Mouse (Mus musculus) forebrain, embryonic 11.5 days (tissue): ENCODE measurements at regions not wholly inside any gene's neighbourhood (a gene's known extent, or its start where the extent isn't known, plus 50 kb on each side); places are given as distances from the start of the nearest gene placed in this dataset.

Experiments
- ATAC-seq: fragments of 200-750 bp; cut with Nextera tagmentation; replicated peaks from 2 replicates; pipeline ENCODE4 v1.8.0; 2017; ENCODE audit warnings: moderate TSS enrichment; ENCODE audit not compliant: low FRiP score
- DNase-seq: peaks from one replicate; pipeline ENCODE4 v3.0.0-alpha.2; 2017; ENCODE audit warnings: low spot score
- H3K27ac ChIP-seq: fragments of 300-500 bp; sonication (generic); 2 replicates; pipeline ENCODE4 v1.5.1; 2014; ENCODE audit warnings: low read depth, low read length
- H3K27me3 ChIP-seq: fragments of 300-500 bp; sonication (generic); 2 replicates; pipeline ENCODE4 v1.6.1; 2014; ENCODE audit warnings: mild to moderate bottlenecking, low read length, mixed read lengths; ENCODE audit not compliant: control insufficient read depth, insufficient read depth
- H3K36me3 ChIP-seq: fragments of 300-500 bp; sonication (generic); 2 replicates; pipeline ENCODE4 v1.6.1; 2014; ENCODE audit warnings: mild to moderate bottlenecking, low read length, moderate library complexity, mixed read lengths; ENCODE audit not compliant: control insufficient read depth, insufficient read depth
- H3K4me1 ChIP-seq: fragments of 300-500 bp; sonication (generic); replicated peaks from 2 replicates; pipeline ENCODE4 v1.6.1; 2014; ENCODE audit warnings: low read length, mixed read lengths; ENCODE audit not compliant: control insufficient read depth, insufficient read depth
- H3K4me2 ChIP-seq: fragments of 300-500 bp; sonication (generic); 2 replicates; pipeline ENCODE4 v1.6.1; 2014; ENCODE audit warnings: low read depth, mild to moderate bottlenecking, low read length, moderate library complexity, mixed read lengths; ENCODE audit not compliant: severe bottlenecking
- H3K4me3 ChIP-seq: fragments of 300-500 bp; sonication (generic); 2 replicates; pipeline ENCODE4 v1.5.1; 2014; ENCODE audit warnings: low read depth, low read length
- H3K9ac ChIP-seq: fragments of 300-500 bp; sonication (generic); 2 replicates; pipeline ENCODE4 v1.6.1; 2014; ENCODE audit warnings: low read length
- H3K9me3 ChIP-seq: fragments of 300-500 bp; sonication (generic); 2 replicates; pipeline ENCODE4 v1.6.1; 2016; ENCODE audit warnings: low read length, mixed read lengths; ENCODE audit not compliant: control insufficient read depth
- WGBS: fragments of 180-500 bp; shearing (Covaris S2); extraction: QIAGEN DNeasy Blood & Tissue Kit; methylation state at CpG from one replicate; pipeline ENCODE4 v1.1.7; 2014; 5-methylcytosine and 5-hydroxymethylcytosine counted together

- H3K27me3 ChIP-seq = no peaks in the 10 kb centered on the region
- no peak overlapping the region for H3K4me3 ChIP-seq
- H3K9me3 ChIP-seq = no peaks in the 10 kb centered on the region
- H3K4me1 ChIP-seq = no peaks in the 10 kb centered on the region
- H3K9ac ChIP-seq = no peak overlapping the region
- ATAC-seq (0 out of 2 replicates have a peak, but pooled peaks have one; percentile 60), DNase-seq (no peak)
- WGBS = 30% methylated on average over 3 of the region's 3 CpGs
- no peaks in the 10 kb centered on the region for H3K36me3 ChIP-seq
- H3K4me2 ChIP-seq = no peak overlapping the region
- H3K27ac ChIP-seq = no peak overlapping the region
Observed at GRCm38 (mm10) chr8:56682564-56682963, 131.7 kb downstream of the Fbxo8 start.

- no peak overlapping the region for H3K4me2 ChIP-seq
- ATAC-seq (no peak), DNase-seq (no peak)
- no peaks in the 10 kb centered on the region for H3K36me3 ChIP-seq
- WGBS = 88% methylated on average over 7 of the region's 7 CpGs
- no peaks in the 10 kb centered on the region for H3K4me1 ChIP-seq
- H3K9ac ChIP-seq = no peak overlapping the region
- H3K4me3 ChIP-seq = no peak overlapping the region
- no peaks in the 10 kb centered on the region for H3K27me3 ChIP-seq
- H3K27ac ChIP-seq = no peak overlapping the region
- H3K9me3 ChIP-seq = no peaks in the 10 kb centered on the region
Observed at GRCm38 (mm10) chr8:56684352-56684751, 133.5 kb downstream of the Fbxo8 start.

GRCm38 (mm10) chr8:56695436-56695835 lies 144.5 kb downstream of the Fbxo8 start:
- ATAC-seq = no peak
- no peaks in the 10 kb centered on the region for H3K36me3 ChIP-seq
- H3K9ac ChIP-seq = no peak overlapping the region
- H3K4me3 ChIP-seq = no peak overlapping the region
- DNase-seq = no peak
- H3K27me3 ChIP-seq = no peaks in the 10 kb centered on the region
- H3K4me2 ChIP-seq = no peak overlapping the region
- no peaks in the 10 kb centered on the region for H3K9me3 ChIP-seq
- 90% methylated on average over 1 of the region's 1 CpGs for WGBS
- H3K27ac ChIP-seq = no peak overlapping the region
- H3K4me1 ChIP-seq = no peaks in the 10 kb centered on the region

- H3K9me3 ChIP-seq = no peaks in the 10 kb centered on the region
- no peaks in the 10 kb centered on the region for H3K27me3 ChIP-seq
- H3K9ac ChIP-seq = no peak overlapping the region
- DNase-seq = no peak
- no peak for ATAC-seq
- no peak overlapping the region for H3K4me3 ChIP-seq
- 95% methylated on average over 2 of the region's 2 CpGs for WGBS
- H3K4me2 ChIP-seq = no peak overlapping the region
- no peak overlapping the region for H3K27ac ChIP-seq
- no peaks in the 10 kb centered on the region for H3K4me1 ChIP-seq
- H3K36me3 ChIP-seq = no peaks in the 10 kb centered on the region
Observed at GRCm38 (mm10) chr8:56700580-56701145, 149.8 kb downstream of the Fbxo8 start.

GRCm38 (mm10) chr8:56706377-56706776 lies 155.5 kb downstream of the Fbxo8 start:
- no peak overlapping the region for H3K9ac ChIP-seq
- no peak overlapping the region; the same call in 1 of the 2 replicates for H3K4me2 ChIP-seq
- H3K4me1 ChIP-seq = 0 out of 2 replicates have a peak, but pooled peaks cover 2% of the 10 kb centered on the region
- H3K4me3 ChIP-seq = no peak overlapping the region
- H3K9me3 ChIP-seq = no peaks in the 10 kb centered on the region
- H3K27ac ChIP-seq = no peak overlapping the region
- no peaks in the 10 kb centered on the region for H3K36me3 ChIP-seq
- WGBS = 33% methylated on average over 10 of the region's 10 CpGs
- H3K27me3 ChIP-seq = no peaks in the 10 kb centered on the region
- ATAC-seq (peak; percentile 17; the same call in 1 of the 2 replicates), DNase-seq (no peak)

GRCm38 (mm10) chr8:56706941-56707706 lies 156.2 kb downstream of the Fbxo8 start:
- DNase-seq = no peak
- ATAC-seq = peak; percentile 71
- Histone ChIP-seq H3K4me2 (peak overlapping the region; percentile 1; the same call in 1 of the 2 replicates), H3K9me3 (no peaks in the 10 kb centered on the region), H3K9ac (no peak overlapping the region), H3K36me3 (no peaks in the 10 kb centered on the region), H3K27ac (no peak overlapping the region), H3K4me3 (no peak overlapping the region), H3K4me1 (0 out of 2 replicates have a peak, but pooled peaks cover 2% of the 10 kb centered on the region), H3K27me3 (no peaks in the 10 kb centered on the region)
- 14% methylated on average over 14 of the region's 14 CpGs for WGBS

- H3K9ac ChIP-seq = no peak overlapping the region
- H3K36me3 ChIP-seq = no peaks in the 10 kb centered on the region
- no peak overlapping the region for H3K27ac ChIP-seq
- H3K9me3 ChIP-seq = no peaks in the 10 kb centered on the region
- no peak for DNase-seq
- ATAC-seq = 0 out of 2 replicates have a peak, but pooled peaks have one; percentile 42
- 48% methylated on average over 1 of the region's 1 CpGs for WGBS
- H3K4me2 ChIP-seq = no peak overlapping the region
- H3K27me3 ChIP-seq = no peaks in the 10 kb centered on the region
- H3K4me1 ChIP-seq = no peaks in the 10 kb centered on the region
- H3K4me3 ChIP-seq = no peak overlapping the region
Observed at GRCm38 (mm10) chr8:56720001-56720400, 169.1 kb downstream of the Fbxo8 start.

- Histone ChIP-seq H3K4me2 (no peak overlapping the region), H3K9ac (no peak overlapping the region), H3K27me3 (no peaks in the 10 kb centered on the region), H3K4me1 (no peaks in the 10 kb centered on the region), H3K36me3 (no peaks in the 10 kb centered on the region), H3K4me3 (no peak overlapping the region), H3K27ac (no peak overlapping the region), H3K9me3 (no peaks in the 10 kb centered on the region)
- DNase-seq (no peak), ATAC-seq (no peak)
- 82% methylated on average over 2 of the region's 2 CpGs for WGBS
Observed at GRCm38 (mm10) chr8:56722473-56723236, 171.8 kb downstream of the Fbxo8 start.
